Mouse (Mus musculus) heart, postnatal 0 days (tissue): ENCODE measurements at regions not wholly inside any gene's neighbourhood (a gene's known extent, or its start where the extent isn't known, plus 50 kb on each side); places are given as distances from the start of the nearest gene placed in this dataset.

ENCODE experiments used
- CTCF ChIP-seq: IDR thresholded peaks from 2 replicates; pipeline ENCODE4 v1.5.1; 2016; ENCODE audit warnings: antibody characterized with exemption, control low read depth, low read depth
- EP300 ChIP-seq: IDR thresholded peaks from 2 replicates; pipeline ENCODE4 v1.6.1; 2016; ENCODE audit warnings: antibody characterized with exemption, low read depth

DNA sequence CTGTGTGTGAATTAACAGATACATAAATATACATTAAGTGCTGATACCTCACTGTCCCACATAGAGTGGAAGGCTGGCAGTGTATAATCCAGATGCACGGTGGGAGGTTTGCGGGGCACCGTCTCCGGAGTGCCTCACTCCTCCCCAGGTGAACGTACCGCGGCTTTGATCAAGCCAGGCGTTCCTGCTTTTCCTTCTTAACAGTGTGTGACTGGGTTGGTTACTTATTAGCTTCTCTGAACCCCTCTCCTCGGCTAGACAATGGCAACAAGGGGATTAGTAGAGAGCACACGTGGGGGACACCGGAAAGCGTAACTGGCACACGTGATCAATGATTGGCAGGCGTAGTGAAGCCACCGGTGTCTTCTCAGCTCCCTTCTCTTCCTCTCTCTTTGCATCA lies 396.8 kb upstream of the Atp11b start:
- TF ChIP-seq CTCF, result no peak
- no peak for TF ChIP-seq EP300
